Mouse (Mus musculus) gastrocnemius, adult 18-20 months (tissue): Measurements from ENCODE around the gene Ppid. TPM values are rescaled to one million over a fixed set of nuclear protein-coding genes. Genes with fewer than 3 reads are reported as not detected.

Source experiments
- total RNA-seq, 2 experiments: library from RNA; stranded (reverse); gene quantifications; 2 replicates each; pipeline ENCODE4 v1.2.3; 2021

Gene Ppid
- total RNA-seq, 2 experiments from 2014 or later = 41.0 to 46.1 TPM

Other genes starting within 250 kb of the Ppid start
- gene Fnip2, start 23.5 kb upstream of the Ppid start, total RNA-seq = 1 to 10 TPM; 3.4 to 4.6 TPM
- gene 4930579G24Rik, start 37.7 kb downstream of the Ppid start, total RNA-seq = 1 to 10 TPM; 1.0 to 1.3 TPM
- gene Etfdh, start 38.2 kb downstream of the Ppid start, total RNA-seq = 100 to 1,000 TPM; 117 to 139 TPM
- not detected for gene Rxfp1, start 146.5 kb downstream of the Ppid start, total RNA-seq